Mouse (Mus musculus) C2C12 (cell line): ENCODE data around the gene Fgd6.

Experiments used
- CTCF ChIP-seq: IDR thresholded peaks from one replicate; pipeline ENCODE4 v1.5.1; 2011; ENCODE audit not compliant: control insufficient read depth, insufficient read depth, insufficient read length
- MAX ChIP-seq: IDR thresholded peaks from one replicate; pipeline ENCODE4 v1.6.1; 2011; ENCODE audit warnings: mild to moderate bottlenecking, control low read depth
- MYOD1 ChIP-seq: IDR thresholded peaks from one replicate; pipeline ENCODE4 v1.6.1; 2011; ENCODE audit warnings: low read depth; ENCODE audit not compliant: control insufficient read depth, insufficient read length
- MYOG ChIP-seq: IDR thresholded peaks from one replicate; pipeline ENCODE4 v1.6.1; 2011; ENCODE audit not compliant: control insufficient read depth, insufficient read length; ENCODE audit errors: extremely low read depth
- USF1 ChIP-seq: IDR thresholded peaks from one replicate; pipeline ENCODE4 v1.6.1; 2011; ENCODE audit warnings: low read depth, mild to moderate bottlenecking, control low read depth, moderate library complexity

GRCm38 (mm10) chr10:94028493-94028892 lies 7.3 kb upstream of the Fgd6 start:
- no peak for TF ChIP-seq CTCF
- TF ChIP-seq MYOD1: no peak
- TF ChIP-seq MYOG: no peak
- no peak for TF ChIP-seq USF1
- TF ChIP-seq MAX: no peak
